Mouse (Mus musculus): Measurements from ENCODE around the gene Gm10717.
"Not testable (repeated sequence)": the region's sequence is repeated elsewhere in the genome, so short reads cannot be mapped to it uniquely, and the experiment has no call there.

The Gm10717 gene

GRCm38 (mm10) chr9:3023985-3024648, 1.1 kb upstream of the Gm10717 start:
- DNase-seq (ENCODE audit: low spot score in 2 of 2) = peak; percentile 64 to 100

- DNase-seq (ENCODE audit: low spot score in 2 of 2) = peak; percentile 56 to 77
Observed at GRCm38 (mm10) chr9:3025653-3026052, 436 bp downstream of the Gm10717 start.

GRCm38 (mm10) chr9:3026136-3026535, 919 bp downstream of the Gm10717 start:
- not testable (repeated sequence) for DNase-seq (ENCODE audit: low spot score in 2 of 2)

GRCm38 (mm10) chr9:3026741-3027140, 1.5 kb downstream of the Gm10717 start:
- not testable (repeated sequence) for DNase-seq (ENCODE audit: low spot score in 2 of 2)

- not testable (repeated sequence) for DNase-seq (ENCODE audit: low spot score in 2 of 2)
Observed at GRCm38 (mm10) chr9:3027200-3027599, 2.0 kb downstream of the Gm10717 start.

GRCm38 (mm10) chr9:3029276-3030000, 4.2 kb downstream of the Gm10717 start:
- peak in 1 of 2 experiments; percentile 62 for DNase-seq (ENCODE audit: low spot score in 2 of 2)

- DNase-seq (ENCODE audit: low spot score in 2 of 2) = not testable (repeated sequence)
Observed at GRCm38 (mm10) chr9:3030677-3031318, 5.6 kb downstream of the Gm10717 start.

- not testable (repeated sequence) for DNase-seq (ENCODE audit: low spot score in 2 of 2)
Observed at GRCm38 (mm10) chr9:3034299-3034698, 9.1 kb downstream of the Gm10717 start, which contains the start of gene Gm17535. TSS of gene Gm17535 (plus strand) at chr9:3034599.

- not testable (repeated sequence) for DNase-seq (ENCODE audit: low spot score in 2 of 2)
Observed at GRCm38 (mm10) chr9:3036577-3036976, 11.4 kb downstream of the Gm10717 start, which contains the start of gene Gm10715. TSS of gene Gm10715 (plus strand) at chr9:3036877.

- DNase-seq (ENCODE audit: low spot score in 2 of 2) = not testable (repeated sequence)
Observed at GRCm38 (mm10) chr9:3038161-3038560, 12.9 kb downstream of the Gm10717 start.
